9 mouse cellular contexts compared by ENCODE assay signal in the genomic region with DNA sequence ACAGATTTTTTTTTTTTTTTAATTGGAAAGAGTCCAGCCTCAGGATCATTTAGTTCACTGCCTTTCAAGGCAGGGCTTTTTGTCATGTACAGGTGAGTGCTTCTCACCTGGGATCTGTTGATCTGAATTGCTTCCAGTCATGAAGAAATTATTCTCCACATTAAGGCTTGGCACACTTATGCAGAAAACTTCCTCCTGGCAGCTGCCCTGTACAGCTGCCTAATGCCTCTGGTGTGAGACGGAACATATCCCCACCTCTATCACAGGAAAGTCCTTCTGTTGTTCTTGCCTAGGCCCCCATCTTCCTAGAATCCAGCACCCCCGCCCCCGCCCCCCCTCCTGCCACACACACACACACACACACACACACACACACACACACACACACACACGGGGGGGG. TPM values are rescaled to one million over a fixed set of nuclear protein-coding genes. Genes with fewer than 3 reads are reported as not detected.
DNase-seq lines count a peak whose midpoint lies in the region; ATAC-seq and TF ChIP-seq lines count a peak whose summit lies in the region.
"Had no signal": no experiment of that assay in that cellular context is flagged by ENCODE, and none has a peak within 500 bp of the region (broad histone marks: within the 10 kb centered on the region; RNA-seq: fewer than 3 reads in every experiment).

No protein-coding gene starts in this region.

- peaks cover 5% of the 10 kb centered on the region; the same call in 1 of the 2 replicates for H3K4me1 ChIP-seq in heart, postnatal 0 days (ENCODE audit: control insufficient read depth, insufficient read depth)
- H3K4me1 ChIP-seq in MEL (ENCODE audit: control insufficient read depth in 1 of 2, insufficient read depth in 2 of 2, low read length in 2 of 2), result peaks cover 8 to 9% of the 10 kb centered on the region in 2 experiments; a peak in 3 of 4 replicates
- H3K4me1 ChIP-seq in forebrain, embryonic 15.5 days, result peaks cover 21% of the 10 kb centered on the region
- peaks cover 14 to 18% of the 10 kb centered on the region in 2 experiments for H3K4me1 ChIP-seq in liver, embryonic 14.5 days (replicated peaks; ENCODE audit: control insufficient read depth in 2 of 2, insufficient read depth in 2 of 2, low read length in 1 of 2)

- TF ChIP-seq POLR2A in MEL (IDR thresholded peaks at IDR 0.05; ENCODE audit: control insufficient read depth in 1 of 2, insufficient read depth in 1 of 2, low read depth in 1 of 2, low read length in 2 of 2, poor library complexity in 1 of 2), result no peak

- intact Hi-C loops in heart, postnatal 25 days (cut with DNase I), result no loop called here

- H3K27me3 ChIP-seq in heart, postnatal 0 days (ENCODE audit: control insufficient read depth, insufficient read depth, low read length), result 0 out of 2 replicates have a peak, but pooled peaks cover 4% of the 10 kb centered on the region
- H3K27me3 ChIP-seq in MEL (ENCODE audit: control insufficient read depth in 1 of 2, insufficient read depth in 2 of 2, low read length in 2 of 2), result no peaks in the 10 kb centered on the region
- H3K27me3 ChIP-seq in forebrain, embryonic 15.5 days, result no peaks in the 10 kb centered on the region
- no peaks in the 10 kb centered on the region for H3K27me3 ChIP-seq in liver, embryonic 14.5 days (ENCODE audit: control insufficient read depth, insufficient read depth, low read length)

- no peak for TF ChIP-seq RAD21 in MEL (IDR thresholded peaks at IDR 0.05; ENCODE audit: low read depth, low read length)

- no peak for DNase-seq in heart, postnatal 0 days (ENCODE audit: low spot score)
- no peak for DNase-seq in heart, postnatal 25 days (ENCODE audit: low spot score)
- DNase-seq in MEL (ENCODE audit: low read depth, low spot score), result peak; percentile 46
- DNase-seq in liver, embryonic 14.5 days (ENCODE audit: low read depth in 3 of 3, low spot score in 3 of 3), result no peak
- DNase-seq in adrenal gland, postnatal 10 days, result no peak
- DNase-seq in T-cell, adult 2 months (ENCODE audit: low spot score), result no peak
- DNase-seq: thymus, postnatal 14 days had no signal

- H3K79me2 ChIP-seq in MEL (ENCODE audit: control insufficient read depth, insufficient read depth, low read length, poor library complexity), result peaks cover 2% of the 10 kb centered on the region; the same call in 1 of the 2 replicates

- no peak overlapping the region for H3K9ac ChIP-seq in heart, postnatal 0 days (replicated peaks; ENCODE audit: low read depth, low read length)
- H3K9ac ChIP-seq in MEL (ENCODE audit: control insufficient read depth, low read depth, low read length, poor library complexity, severe bottlenecking), result peak overlapping the region; percentile 73
- H3K9ac ChIP-seq in forebrain, embryonic 15.5 days (replicated peaks), result no peak overlapping the region
- H3K9ac ChIP-seq in liver, embryonic 14.5 days (replicated peaks), result peak overlapping the region; percentile 60

- peak overlapping the region; percentile 58 for H3K4me3 ChIP-seq in heart, postnatal 0 days (ENCODE audit: low read depth, low read length)
- peak overlapping the region; percentile 72 to 91 for H3K4me3 ChIP-seq in MEL (ENCODE audit: control insufficient read depth in 1 of 2, insufficient read depth in 1 of 2, low read depth in 2 of 2, low read length in 2 of 2)
- H3K4me3 ChIP-seq in forebrain, embryonic 15.5 days, result no peak overlapping the region
- peak overlapping the region; percentile 14 to 95; a peak in 2 of 4 replicates for H3K4me3 ChIP-seq in liver, embryonic 14.5 days (ENCODE audit: insufficient read depth in 1 of 2, low read depth in 2 of 2, low read length in 2 of 2)

- H3K4me2 ChIP-seq in heart, postnatal 0 days (ENCODE audit: low read depth, low read length), result peak overlapping the region; percentile 87
- no peak overlapping the region for H3K4me2 ChIP-seq in forebrain, embryonic 15.5 days (replicated peaks)
- H3K4me2 ChIP-seq in liver, embryonic 14.5 days (ENCODE audit: low read depth), result peak overlapping the region; percentile 87

- ATAC-seq in heart, postnatal 0 days (ENCODE audit: insufficient read depth, low read depth), result no peak
- ATAC-seq in forebrain, embryonic 15.5 days (replicated peaks), result peak; percentile 49; the same call in 1 of the 2 replicates
- ATAC-seq in liver, embryonic 14.5 days (ENCODE audit: insufficient read depth), result no peak
- no peak for ATAC-seq in granulocyte monocyte progenitor cell, adult 5-6 weeks (replicated peaks; ENCODE audit: poor library complexity, severe bottlenecking)

- H3K36me3 ChIP-seq in heart, postnatal 0 days (replicated peaks; ENCODE audit: control insufficient read depth, insufficient read depth, low read length), result no peaks in the 10 kb centered on the region
- H3K36me3 ChIP-seq in MEL (ENCODE audit: control insufficient read depth in 1 of 2, insufficient read depth in 2 of 2, low read length in 2 of 2), result peaks cover 0 to 22% of the 10 kb centered on the region in 2 experiments; a peak in 2 of 4 replicates
- H3K36me3 ChIP-seq in forebrain, embryonic 15.5 days, result no peaks in the 10 kb centered on the region
- peaks cover 6% of the 10 kb centered on the region for H3K36me3 ChIP-seq in liver, embryonic 14.5 days (replicated peaks; ENCODE audit: control insufficient read depth, insufficient read depth, low read depth)

- TF ChIP-seq CTCF in heart, postnatal 0 days (IDR thresholded peaks at IDR 0.05; ENCODE audit: low read depth), result no peak
- no peak for TF ChIP-seq CTCF in MEL (IDR thresholded peaks at IDR 0.05 in 2 of 3, conservative IDR thresholded peaks at IDR 0.05 in 1 of 3; ENCODE audit: control insufficient read depth in 1 of 3, insufficient read depth in 1 of 3, low read depth in 2 of 3, low read length in 3 of 3, poor library complexity in 1 of 3, severe bottlenecking in 1 of 3)
- no peak for TF ChIP-seq CTCF in liver, embryonic 14.5 days (IDR thresholded peaks at IDR 0.05; ENCODE audit: low read depth)

- no peak overlapping the region for H3K27ac ChIP-seq in heart, postnatal 0 days (ENCODE audit: low read depth)
- no peak overlapping the region for H3K27ac ChIP-seq in MEL (ENCODE audit: control insufficient read depth, low read depth, low read length)
- no peak overlapping the region for H3K27ac ChIP-seq in forebrain, embryonic 15.5 days (replicated peaks)
- no peak overlapping the region; the same call in 1 of the 2 replicates for H3K27ac ChIP-seq in liver, embryonic 14.5 days

- TF ChIP-seq EP300 in heart, postnatal 0 days (IDR thresholded peaks at IDR 0.05; ENCODE audit: low read depth), result no peak
- no peak for TF ChIP-seq EP300 in MEL (IDR thresholded peaks at IDR 0.05; ENCODE audit: low read depth in 1 of 2, low read length in 2 of 2)
- TF ChIP-seq EP300 in liver, embryonic 14.5 days (IDR thresholded peaks at IDR 0.05; ENCODE audit: low read depth), result no peak

- WGBS in heart, postnatal 0 days, result 18% methylated on average over 3 of the region's 4 CpGs
- 25% methylated on average over 2 of the region's 4 CpGs for WGBS in forebrain, embryonic 15.5 days
- WGBS in liver, embryonic 14.5 days (ENCODE audit: insufficient replicate concordance), result 16% methylated on average over 3 of the region's 4 CpGs

- H3K9me3 ChIP-seq in heart, postnatal 0 days (replicated peaks; ENCODE audit: control insufficient read depth, low read length), result no peaks in the 10 kb centered on the region
- H3K9me3 ChIP-seq in MEL (replicated peaks; ENCODE audit: insufficient read depth, low read length), result no peaks in the 10 kb centered on the region
- H3K9me3 ChIP-seq in forebrain, embryonic 15.5 days, result no peaks in the 10 kb centered on the region
- no peaks in the 10 kb centered on the region for H3K9me3 ChIP-seq in liver, embryonic 14.5 days (ENCODE audit: control insufficient read depth, low read length)

TF ChIP-seq in MEL, 35 proteins besides CTCF, POLR2A, EP300 and RAD21:
- TF ChIP-seq TBP (IDR thresholded peaks at IDR 0.05; ENCODE audit: low read depth, low read length) (0 out of 2 replicates have a peak, but pooled peaks have one; percentile 5), ETS1 (IDR thresholded peaks at IDR 0.05; ENCODE audit: low read depth, low read length) (no peak)
TF ChIP-seq in MEL: peak in this region for 1.

RNA-seq across cellular contexts. Expression of a gene that starts 0.6 kb away (rescaled TPM):
- 12.8 and 14.4 TPM in 2 replicates for total RNA-seq in heart, postnatal 0 days (2014; rRNA removed; ENCODE audit: low replicate concordance)
- 9.9 and 10.2 TPM in 2 replicates for polyA plus RNA-seq in heart, postnatal 0 days (2015; fragmentation: Nextera tagmentation; extraction: Ambion mirVana)
- total RNA-seq in heart, postnatal 25 days (2021), result 1 to 10 TPM; 5.1 to 7.4 TPM
- total RNA-seq in MEL (2012; rRNA removed), result 14.3 and 19.8 TPM in 2 replicates
- 10 to 100 TPM in 1 of 2 experiments, not detected in 1; 21.5 TPM for polyA plus RNA-seq in MEL (2012; ENCODE audit: insufficient read depth in 1 of 2, insufficient read length in 2 of 2, low read depth in 1 of 2, low replicate concordance in 2 of 2, missing spikeins in 1 of 2)
- polyA plus RNA-seq in forebrain, embryonic 15.5 days (2015; fragmentation: Nextera tagmentation; extraction: Ambion mirVana), result 9.3 and 10.2 TPM in 2 replicates
- 22.8 and 27.5 TPM in 2 replicates for polyA plus RNA-seq in liver, embryonic 14.5 days (2012; rRNA removed)
- 55.4 and 56.8 TPM in 2 replicates for polyA plus RNA-seq in liver, embryonic 14.5 days (2014; fragmentation: Nextera tagmentation; extraction: Ambion mirVana)
- 1 to 10 TPM; 6.7 to 8.9 TPM for total RNA-seq in adrenal gland, postnatal 10 days (2021)
- total RNA-seq in granulocyte monocyte progenitor cell, adult 5-6 weeks (2014; fragmentation: Nextera tagmentation), result 5.8 and 10.4 TPM in 2 replicates
- 11.3 and 15.0 TPM in 2 replicates for total RNA-seq in granulocyte monocyte progenitor cell, adult 5-6 weeks (2017)

Comparison
In these comparisons a context has a peak if more than half of its experiments do, and no peak if none do; other contexts are left out.
1. H3K9ac ChIP-seq: peak in MEL (single experiment) and liver, embryonic 14.5 days (single experiment); none in heart, postnatal 0 days (single experiment) and forebrain, embryonic 15.5 days (single experiment).